Mouse (Mus musculus) bone marrow, adult 2 months (tissue): ENCODE data around the gene Gemin4.

Experiments used
- CTCF ChIP-seq: fragments of 200-500 bp; IDR thresholded peaks from 2 replicates; pipeline ENCODE4 v1.5.1; 2011; ENCODE audit warnings: low read length, control low read depth; ENCODE audit not compliant: control insufficient read depth, insufficient read depth
- POLR2A ChIP-seq: fragments of 200-500 bp; IDR thresholded peaks from 2 replicates; pipeline ENCODE4 v1.6.1; 2011; ENCODE audit warnings: low read depth, mild to moderate bottlenecking, control low read depth, low read length, borderline replicate concordance; ENCODE audit not compliant: control insufficient read depth

DNA sequence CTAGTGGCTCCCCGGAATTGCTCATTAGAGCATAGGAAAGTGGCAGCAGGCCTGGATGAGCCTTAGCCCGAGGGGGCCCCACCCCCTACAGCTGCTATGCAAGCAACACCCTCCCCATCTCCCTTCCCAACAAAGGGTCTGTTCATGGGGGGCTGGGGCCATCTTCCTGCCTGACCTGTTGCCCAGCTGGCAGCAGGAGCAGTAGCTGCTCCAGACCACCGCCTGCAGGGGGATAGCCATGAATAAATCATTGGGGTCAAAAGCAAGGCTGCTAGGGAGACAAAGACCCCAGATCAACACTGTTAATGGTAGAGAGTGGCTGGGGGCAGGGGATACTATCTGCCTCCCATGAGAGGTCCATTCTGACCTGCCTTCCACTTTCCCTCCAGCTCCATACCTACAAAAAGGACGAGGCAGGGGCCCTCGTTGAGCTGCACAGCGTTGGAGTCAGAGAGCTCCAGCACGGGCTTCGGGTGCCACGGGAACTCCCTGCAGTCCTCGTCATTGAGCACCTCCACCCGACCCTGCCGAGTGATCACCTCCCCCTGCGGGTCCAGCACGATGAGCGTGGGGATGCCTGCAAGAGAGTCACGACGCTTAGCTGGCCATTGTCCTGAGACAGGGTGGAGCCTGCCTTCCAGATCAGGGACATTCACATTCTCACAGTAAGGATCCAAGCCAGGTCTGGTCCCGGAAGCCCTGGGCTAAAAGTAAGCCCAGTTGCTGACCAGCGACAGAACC is 45.3 kb upstream of the Gemin4 start:
- TF ChIP-seq POLR2A: no peak
- TF ChIP-seq CTCF: no peak
